Mouse (Mus musculus) liver, adult (tissue): Measurements from ENCODE around the gene Ttyh1.

Experiments used
- GATA4 ChIP-seq: IDR thresholded peaks from 2 replicates; pipeline ENCODE4 v1.6.1; 2014; ENCODE audit warnings: mild to moderate bottlenecking, low read length; ENCODE audit not compliant: insufficient replicate concordance

Ttyh1 gene

DNA sequence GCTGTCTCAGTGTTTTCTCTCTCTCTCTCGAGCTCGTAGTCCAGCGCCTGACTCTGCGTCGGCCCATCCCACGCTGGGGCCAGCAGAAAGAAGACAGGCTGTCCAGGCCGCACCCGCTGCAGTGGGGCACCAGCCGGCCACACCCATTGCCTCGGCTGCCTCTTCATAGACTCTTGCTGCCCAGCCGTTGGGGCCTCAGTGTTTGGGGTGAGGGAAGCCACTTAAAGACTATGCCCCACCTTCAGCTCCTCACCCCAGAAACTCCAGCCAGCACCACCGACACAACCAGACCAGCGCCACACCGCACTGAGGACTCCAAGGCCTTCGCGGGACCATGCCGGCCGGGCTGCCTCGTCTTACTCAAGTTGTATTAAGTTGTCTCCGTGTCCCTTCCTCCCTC, 28.2 kb downstream of the Ttyh1 start:
- no peak for TF ChIP-seq GATA4

DNA sequence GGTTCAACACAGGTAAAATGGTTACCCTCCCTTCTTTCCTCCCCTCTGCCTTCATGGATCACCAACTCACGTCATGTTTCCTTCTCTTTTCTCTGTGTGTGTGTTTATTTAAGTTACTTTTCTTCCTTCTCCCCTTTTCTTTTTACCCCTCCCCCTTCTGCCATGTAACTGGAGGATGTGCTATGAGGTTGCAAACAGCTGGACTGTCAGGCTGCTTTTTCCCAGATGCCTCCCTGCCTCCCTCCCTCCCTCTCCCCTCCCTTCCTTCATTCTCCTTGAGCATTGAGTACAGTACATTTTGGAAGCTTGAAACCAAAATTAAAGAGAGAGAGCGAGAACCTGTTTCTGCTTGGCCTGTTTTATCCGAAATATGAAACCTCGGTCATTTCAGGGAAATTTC, 28.6 kb downstream of the Ttyh1 start:
- TF ChIP-seq GATA4: no peak

- no peak for TF ChIP-seq GATA4
Measured at GRCm38 (mm10) chr7:4148341-4149208, 29.4 kb downstream of the Ttyh1 start.

GRCm38 (mm10) chr7:4149209-4150054, 30.2 kb downstream of the Ttyh1 start:
- TF ChIP-seq GATA4: no peak

DNA sequence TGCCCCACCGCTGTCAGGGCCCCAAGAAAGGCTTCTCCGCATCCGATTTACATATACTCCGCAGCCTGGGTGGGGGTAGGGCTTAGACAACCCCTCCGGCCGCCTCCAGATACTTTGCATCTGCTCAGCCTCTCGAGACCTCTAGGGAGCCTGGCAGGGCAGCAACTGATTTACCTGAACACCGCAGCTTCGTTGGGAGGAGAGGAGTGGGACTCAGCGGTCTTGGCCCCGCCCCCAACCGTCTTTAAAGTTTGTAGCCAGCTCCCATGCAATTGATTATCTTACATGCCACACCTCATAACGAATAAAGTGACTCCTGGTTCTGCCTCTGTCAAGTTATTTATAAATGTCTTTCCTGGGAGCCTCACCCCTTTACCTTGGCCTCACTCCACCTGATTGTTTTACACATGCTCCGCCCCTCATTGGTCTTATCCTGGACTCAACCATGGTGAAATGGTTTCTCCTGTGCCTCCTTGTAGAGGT, 30.9 kb downstream of the Ttyh1 start, which contains the start of gene Leng9:
TSS of gene Leng9 (minus strand) at position 316 of the 483 bp plus-strand sequence.
- no peak for TF ChIP-seq GATA4

- no peak; the same call in 1 of the 2 replicates for TF ChIP-seq GATA4
Measured at GRCm38 (mm10) chr7:4150811-4151221, 31.6 kb downstream of the Ttyh1 start.

DNA sequence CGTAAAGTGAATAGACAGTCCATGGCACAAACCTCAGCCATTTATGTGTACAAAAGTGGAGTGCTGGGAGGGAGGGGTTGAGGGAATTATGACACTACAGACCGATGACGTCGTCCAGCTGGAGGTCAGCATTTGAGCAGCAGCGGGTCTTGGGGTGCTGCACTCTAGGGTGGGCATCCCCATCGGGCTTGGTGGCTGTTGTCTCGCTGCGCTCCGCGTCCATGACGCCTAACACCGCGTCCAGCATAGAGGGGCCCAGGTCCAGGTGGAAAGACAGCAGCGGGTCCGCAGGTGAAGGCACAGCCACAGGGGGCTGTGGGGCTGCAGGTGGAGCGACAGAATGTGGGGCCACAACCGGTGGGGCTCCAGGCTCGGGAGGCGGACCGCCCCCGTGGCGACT, 32.0 kb downstream of the Ttyh1 start:
- TF ChIP-seq GATA4: no peak

DNA sequence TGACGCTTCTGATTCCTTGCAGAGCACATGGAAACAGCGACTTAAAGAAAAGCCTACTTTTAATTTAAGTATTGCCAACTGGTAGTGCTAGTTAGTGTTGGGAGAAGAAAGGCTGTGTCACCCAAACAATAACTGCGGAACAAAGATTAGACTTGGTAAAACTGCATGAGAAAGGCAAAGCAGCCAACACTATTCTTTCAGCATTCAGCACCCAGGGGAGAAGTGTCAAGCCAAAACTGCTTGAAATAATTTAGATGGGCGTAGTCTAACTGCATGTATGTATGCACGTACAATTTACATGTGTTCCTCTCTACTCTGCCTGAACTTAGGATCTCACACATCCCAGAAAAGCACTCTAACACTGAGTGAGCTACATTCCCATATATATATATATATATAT, 35.1 kb downstream of the Ttyh1 start:
- TF ChIP-seq GATA4: no peak

DNA sequence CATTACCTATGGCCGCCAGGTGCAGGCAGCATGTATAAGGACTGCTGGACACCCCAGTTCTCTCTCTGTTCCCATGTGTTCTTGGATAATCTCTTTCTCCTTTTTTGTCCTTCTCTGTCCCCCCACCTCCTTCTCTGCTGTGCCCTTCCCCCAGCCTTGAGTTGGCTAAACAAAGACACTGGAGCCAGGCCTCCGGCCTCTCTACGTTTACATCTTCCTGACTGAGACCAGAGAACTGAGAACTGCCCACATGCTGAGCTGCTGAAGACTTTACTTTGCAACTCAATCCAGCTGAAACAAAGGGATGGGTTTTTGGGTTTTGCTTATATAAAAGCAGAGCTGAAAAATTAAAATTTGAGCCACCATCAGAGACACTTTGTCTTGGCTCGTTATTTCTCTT, 35.8 kb downstream of the Ttyh1 start:
- TF ChIP-seq GATA4: no peak

- TF ChIP-seq GATA4: peak; percentile 13; the same call in 1 of the 2 replicates
Measured at GRCm38 (mm10) chr7:4163571-4164072, 44.4 kb downstream of the Ttyh1 start.

DNA sequence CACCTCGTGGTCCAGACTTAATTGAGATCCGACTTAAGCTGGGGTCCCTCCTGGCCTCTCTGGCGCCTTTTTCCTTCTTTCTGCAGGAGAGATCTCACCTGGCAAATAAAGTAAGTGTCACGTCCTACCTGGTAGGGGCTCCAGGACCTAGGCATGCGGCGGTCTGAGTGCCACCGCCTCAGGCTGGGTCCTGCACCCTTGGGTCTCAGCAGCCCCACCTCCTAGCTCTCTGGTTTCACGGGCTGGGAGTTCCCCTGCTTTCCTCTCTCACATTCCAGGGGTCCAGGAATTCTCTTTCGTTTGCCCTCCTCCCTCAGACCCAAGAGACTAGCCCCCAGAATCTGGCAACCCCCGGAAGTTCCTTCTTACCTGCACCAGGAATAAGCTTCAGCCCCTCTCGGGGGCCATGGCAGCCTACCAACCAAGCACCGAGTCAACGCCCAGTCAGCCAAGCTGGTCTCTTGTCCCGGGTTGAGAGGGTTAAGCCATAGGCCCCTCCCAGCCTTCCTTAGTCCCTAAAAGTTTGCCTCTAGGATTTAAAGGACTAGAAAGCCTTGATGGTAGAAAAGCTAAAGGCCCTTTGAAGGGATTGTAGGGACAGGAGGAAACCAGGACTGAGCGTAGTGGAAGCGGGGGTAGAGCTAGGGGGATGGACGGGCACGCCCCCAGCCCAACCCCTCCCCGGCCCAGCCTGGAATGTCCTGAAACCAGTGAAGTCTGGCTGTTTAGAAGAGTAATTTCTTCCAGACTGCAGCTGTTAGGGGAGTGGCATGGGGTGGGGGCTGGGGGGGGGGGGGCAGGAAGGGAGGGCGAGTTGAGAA, 45.1 kb downstream of the Ttyh1 start, which contains the start of gene Cdc42ep5:
TSS of gene Cdc42ep5 (minus strand) at position 771 of the 821 bp plus-strand sequence.
- TF ChIP-seq GATA4: no peak

GRCm38 (mm10) chr7:4165286-4165685, 46.1 kb downstream of the Ttyh1 start:
- no peak for TF ChIP-seq GATA4

- no peak; the same call in 1 of the 2 replicates for TF ChIP-seq GATA4
Measured at GRCm38 (mm10) chr7:4167098-4167497, 47.9 kb downstream of the Ttyh1 start.

DNA sequence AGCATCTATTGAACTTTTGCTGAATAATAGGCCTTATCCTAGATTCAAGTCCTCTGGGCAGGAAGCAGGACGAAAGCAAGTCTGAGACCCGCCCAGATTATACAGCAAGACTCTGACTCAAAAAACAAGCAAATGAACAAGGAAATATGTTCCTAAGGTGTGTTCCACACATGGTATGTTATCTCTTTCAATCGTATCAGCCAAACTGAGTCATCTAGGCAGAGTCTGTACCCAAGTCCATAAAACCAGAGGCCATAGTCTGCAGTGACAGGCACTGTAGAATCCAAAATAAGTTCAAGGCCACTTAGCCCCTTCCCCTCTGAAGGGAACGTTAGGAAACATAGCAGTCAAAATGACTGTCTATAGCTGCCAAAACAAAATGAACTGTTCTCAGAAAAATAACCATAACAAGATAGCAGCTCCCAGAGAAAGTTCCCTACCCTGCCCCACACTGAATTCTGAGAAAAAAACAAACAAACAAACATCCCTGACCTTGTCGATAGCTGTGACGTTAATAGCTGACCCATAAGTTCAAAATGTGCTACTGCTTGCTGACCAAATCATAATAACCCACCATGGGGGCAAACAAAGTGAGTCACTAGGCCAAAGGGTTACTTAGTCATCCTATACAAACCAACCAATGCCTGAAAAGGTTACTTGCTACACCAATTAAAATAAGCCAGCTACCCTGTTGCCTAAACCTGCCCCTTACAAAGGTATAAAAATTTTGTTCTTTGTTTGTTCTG, 51.2 kb downstream of the Ttyh1 start:
- TF ChIP-seq GATA4: no peak
